Mouse (Mus musculus) E14TG2a.4 (cell line): ENCODE measurements around the gene Kif5c.

Experiments used
- H3K27me3 ChIP-seq: 2 replicates; pipeline ENCODE4 v1.6.1; 2014; ENCODE audit warnings: low read length, control low read depth; ENCODE audit not compliant: insufficient read depth
- H3K36me3 ChIP-seq: 2 replicates; pipeline ENCODE4 v1.6.1; 2014; ENCODE audit warnings: low read length, control low read depth; ENCODE audit not compliant: insufficient read depth
- H3K4me1 ChIP-seq: replicated peaks from 2 replicates; pipeline ENCODE4 v1.6.1; 2014; ENCODE audit warnings: low read depth, low read length, control low read depth
- H3K4me3 ChIP-seq: replicated peaks from 2 replicates; pipeline ENCODE4 v1.5.1; 2014; ENCODE audit warnings: mild to moderate bottlenecking, low read length
- H3K9me3 ChIP-seq: 2 replicates; pipeline ENCODE4 v1.6.1; 2014; ENCODE audit warnings: low read length, control low read depth
- CTCF ChIP-seq: conservative IDR thresholded peaks from 2 replicates; pipeline ENCODE4 v1.5.1; 2014; ENCODE audit warnings: low read length
- NANOG ChIP-seq: IDR thresholded peaks from 2 replicates; pipeline ENCODE4 v1.6.1; 2014; ENCODE audit warnings: borderline replicate concordance, low read length, mixed read lengths
- POU5F1 ChIP-seq: IDR thresholded peaks from 2 replicates; pipeline ENCODE4 v1.6.1; 2014; ENCODE audit warnings: low read length, borderline replicate concordance

The Kif5c gene

DNA sequence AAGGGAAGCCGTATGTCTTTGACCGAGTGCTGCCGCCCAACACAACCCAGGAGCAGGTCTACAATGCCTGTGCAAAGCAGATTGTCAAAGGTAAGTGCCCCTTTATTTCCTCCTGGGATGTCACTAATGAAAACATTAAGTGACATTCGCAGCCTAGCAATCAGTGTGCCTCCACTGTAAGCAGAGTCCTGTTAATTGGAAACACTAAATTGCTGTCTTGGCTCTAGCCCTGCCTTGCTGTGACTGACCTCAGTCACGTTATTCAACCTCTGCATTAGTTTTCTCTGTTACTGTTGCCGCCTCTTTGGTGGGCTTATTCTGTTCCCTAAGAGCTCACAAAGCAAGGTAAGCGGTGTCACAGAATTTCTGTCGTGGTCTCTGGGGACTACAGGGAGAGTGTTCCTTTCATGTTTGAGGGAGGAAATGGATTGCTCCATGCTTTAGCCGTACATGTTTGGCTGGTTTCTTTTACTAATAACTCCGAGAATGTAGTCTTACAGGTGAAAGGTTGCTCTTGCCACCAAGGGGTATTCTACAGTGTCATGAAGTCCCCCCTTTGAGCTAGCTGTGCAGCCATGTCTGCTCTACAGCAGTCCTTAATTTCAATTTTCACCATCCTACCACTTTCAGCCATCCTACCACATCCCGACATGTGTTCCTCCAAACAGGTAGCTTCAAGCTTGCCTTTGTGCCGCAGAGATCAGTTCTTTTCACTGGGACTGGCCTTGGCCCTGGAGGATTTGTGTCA is 52.8 kb downstream of the Kif5c start:
- TF ChIP-seq POU5F1 (no peak), CTCF (no peak), NANOG (no peak)
- Histone ChIP-seq H3K36me3 (no peaks in the 10 kb centered on the region), H3K4me3 (no peak overlapping the region), H3K27me3 (no peaks in the 10 kb centered on the region), H3K9me3 (peaks cover 10% of the 10 kb centered on the region), H3K4me1 (no peaks in the 10 kb centered on the region)

DNA sequence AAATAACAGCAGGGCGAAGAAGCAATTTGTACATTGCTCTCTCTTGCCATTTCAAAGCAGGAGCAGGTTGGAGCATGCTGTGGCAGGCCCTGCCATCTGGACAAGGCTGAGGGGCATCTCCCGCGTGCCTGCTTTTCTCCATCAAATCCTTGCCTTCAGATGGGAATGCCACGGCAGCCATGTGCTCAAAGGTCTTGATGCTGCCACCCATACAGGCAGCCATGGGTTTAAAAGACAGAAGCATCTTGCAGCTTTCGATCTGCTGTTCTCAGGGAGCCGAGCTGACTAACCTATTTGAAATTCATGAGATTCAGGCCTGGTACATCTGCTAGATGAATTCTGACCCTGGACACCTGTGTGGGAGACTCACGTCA is 53.4 kb downstream of the Kif5c start:
- Histone ChIP-seq H3K27me3 (no peaks in the 10 kb centered on the region), H3K4me1 (no peaks in the 10 kb centered on the region), H3K4me3 (no peak overlapping the region), H3K9me3 (peaks cover 10% of the 10 kb centered on the region), H3K36me3 (no peaks in the 10 kb centered on the region)
- TF ChIP-seq POU5F1 (no peak), CTCF (no peak), NANOG (no peak)

DNA sequence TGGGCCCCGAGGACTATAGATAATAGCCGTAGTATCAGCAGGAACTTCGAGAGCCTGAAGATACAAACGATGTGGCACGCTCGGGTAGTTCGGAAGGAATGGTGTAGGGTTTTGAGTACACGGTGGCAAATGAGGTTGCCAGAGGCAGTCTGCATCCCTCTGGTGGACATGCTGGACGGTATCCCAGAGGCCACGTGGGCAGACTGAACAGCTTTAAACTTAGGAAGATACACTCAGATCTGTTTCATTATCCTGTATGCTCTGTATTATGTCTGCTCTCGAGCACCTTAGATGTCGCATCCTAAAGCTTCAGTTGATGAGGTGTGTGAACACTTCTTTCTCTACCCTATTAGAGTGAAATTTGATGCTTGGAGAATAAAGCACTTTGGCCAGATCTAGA is 56.9 kb downstream of the Kif5c start:
- Histone ChIP-seq H3K27me3 (no peaks in the 10 kb centered on the region), H3K4me3 (no peak overlapping the region), H3K36me3 (no peaks in the 10 kb centered on the region), H3K9me3 (no peaks in the 10 kb centered on the region), H3K4me1 (no peaks in the 10 kb centered on the region)
- no peak for TF ChIP-seq NANOG
- TF ChIP-seq POU5F1: no peak
- no peak for TF ChIP-seq CTCF

GRCm38 (mm10) chr2:49678386-49678785 is 59.3 kb downstream of the Kif5c start:
- TF ChIP-seq POU5F1 (no peak), CTCF (no peak), NANOG (no peak)
- Histone ChIP-seq H3K4me3 (no peak overlapping the region), H3K9me3 (no peaks in the 10 kb centered on the region), H3K36me3 (no peaks in the 10 kb centered on the region), H3K4me1 (no peaks in the 10 kb centered on the region), H3K27me3 (no peaks in the 10 kb centered on the region)

GRCm38 (mm10) chr2:49679135-49679964 is 60.3 kb downstream of the Kif5c start:
- H3K9me3 ChIP-seq: no peaks in the 10 kb centered on the region
- 0 out of 2 replicates have a peak, but pooled peaks cover 4% of the 10 kb centered on the region for H3K4me1 ChIP-seq
- TF ChIP-seq POU5F1: no peak
- no peak for TF ChIP-seq CTCF
- TF ChIP-seq NANOG: no peak

DNA sequence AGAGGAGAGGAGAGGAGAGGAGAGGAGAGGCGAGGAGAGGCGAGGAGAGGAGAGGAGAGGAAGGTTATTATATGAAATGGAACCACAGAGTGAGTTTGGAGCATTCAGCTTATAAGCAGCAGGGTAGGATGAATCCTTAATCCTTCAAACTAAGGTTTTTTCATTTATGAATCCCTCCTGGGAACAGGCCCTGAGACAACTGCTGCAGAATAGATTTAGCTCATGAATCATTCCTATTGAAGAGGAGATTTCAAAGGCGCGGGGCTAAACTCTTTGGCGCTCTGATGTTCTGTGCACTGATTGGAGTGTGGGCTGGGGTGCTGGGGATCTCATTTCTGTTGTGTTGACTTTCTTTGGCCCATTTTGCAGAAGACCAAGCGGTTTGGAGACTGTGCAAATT is 63.7 kb downstream of the Kif5c start:
- no peaks in the 10 kb centered on the region for H3K9me3 ChIP-seq
- no peaks in the 10 kb centered on the region for H3K27me3 ChIP-seq
- H3K36me3 ChIP-seq: no peaks in the 10 kb centered on the region
- TF ChIP-seq POU5F1 (no peak), NANOG (no peak), CTCF (no peak)
- 0 out of 2 replicates have a peak, but pooled peaks cover 4% of the 10 kb centered on the region for H3K4me1 ChIP-seq
- H3K4me3 ChIP-seq: no peak overlapping the region

More at GRCm38 (mm10) chr2:49679135-49679964, 60.3 kb downstream of the Kif5c start:
- Histone ChIP-seq H3K4me3 (no peak overlapping the region), H3K27me3 (no peaks in the 10 kb centered on the region), H3K36me3 (no peaks in the 10 kb centered on the region)

- Histone ChIP-seq H3K9me3 (no peaks in the 10 kb centered on the region), H3K4me1 (0 out of 2 replicates have a peak, but pooled peaks cover 4% of the 10 kb centered on the region), H3K27me3 (no peaks in the 10 kb centered on the region), H3K36me3 (no peaks in the 10 kb centered on the region), H3K4me3 (no peak overlapping the region)
- no peak for TF ChIP-seq NANOG
- no peak for TF ChIP-seq CTCF
- no peak for TF ChIP-seq POU5F1
Observed at GRCm38 (mm10) chr2:49684808-49685207, 65.7 kb downstream of the Kif5c start.

- Histone ChIP-seq H3K36me3 (no peaks in the 10 kb centered on the region), H3K27me3 (no peaks in the 10 kb centered on the region)
Observed at GRCm38 (mm10) chr2:49690421-49690826, 71.3 kb downstream of the Kif5c start.

More at GRCm38 (mm10) chr2:49690421-49690826, 71.3 kb downstream of the Kif5c start:
- no peak overlapping the region for H3K4me3 ChIP-seq
- H3K9me3 ChIP-seq: no peaks in the 10 kb centered on the region
- TF ChIP-seq NANOG (no peak), POU5F1 (no peak), CTCF (no peak)
- no peaks in the 10 kb centered on the region for H3K4me1 ChIP-seq
